Mouse (Mus musculus): Measurements from ENCODE around the gene Gm884.
"Not testable (repeated sequence)": the region's sequence is repeated elsewhere in the genome, so short reads cannot be mapped to it uniquely, and the experiment has no call there.

The Gm884 gene

DNA sequence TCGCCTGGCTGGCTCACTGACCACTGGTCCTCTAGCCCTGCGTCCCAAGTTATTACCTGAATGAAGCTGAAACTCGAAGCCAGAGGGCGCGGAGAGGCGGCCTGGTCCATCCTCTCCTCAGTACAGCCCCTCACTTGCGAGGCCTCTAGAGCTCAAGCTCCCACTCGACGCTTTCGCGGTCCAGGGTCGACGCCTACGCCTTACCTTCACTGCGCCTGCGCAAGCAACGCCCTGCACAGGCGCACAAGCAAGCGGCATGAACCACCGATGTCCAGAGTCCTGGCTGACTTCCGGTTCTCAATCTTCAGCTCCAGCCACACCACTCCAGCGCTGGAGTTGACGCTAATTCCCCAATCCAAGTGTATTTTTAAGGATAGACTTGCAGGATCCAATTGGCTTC lies 6.5 kb upstream of the Gm884 start:
- no peak for DNase-seq

GRCm38 (mm10) chr11:103610772-103611171 lies 10.2 kb downstream of the Gm884 start:
- no peak for DNase-seq

GRCm38 (mm10) chr11:103606611-103607010 lies 14.3 kb downstream of the Gm884 start:
- no peak for DNase-seq

GRCm38 (mm10) chr11:103578339-103578738 lies 42.6 kb downstream of the Gm884 start:
- no peak for DNase-seq

DNA sequence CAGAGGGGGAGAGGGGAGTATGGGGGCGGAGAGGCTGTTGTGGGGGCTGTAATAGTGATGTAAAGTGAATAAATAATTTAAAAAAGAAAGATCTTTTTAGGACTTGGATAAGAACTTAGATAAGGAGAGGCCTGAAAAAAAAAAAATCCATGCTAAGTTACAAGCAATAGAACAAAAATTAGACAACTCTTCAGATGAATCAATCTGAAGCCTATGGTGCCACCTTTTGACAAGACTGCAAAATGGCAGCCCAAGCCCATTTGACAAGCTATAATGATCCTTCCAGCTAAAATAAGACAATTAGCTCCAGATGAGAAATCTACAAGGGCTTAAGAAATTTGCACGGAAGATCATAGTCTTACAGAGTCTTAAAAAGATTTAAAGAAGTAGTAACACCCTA lies 64.9 kb downstream of the Gm884 start:
- DNase-seq = no peak

DNA sequence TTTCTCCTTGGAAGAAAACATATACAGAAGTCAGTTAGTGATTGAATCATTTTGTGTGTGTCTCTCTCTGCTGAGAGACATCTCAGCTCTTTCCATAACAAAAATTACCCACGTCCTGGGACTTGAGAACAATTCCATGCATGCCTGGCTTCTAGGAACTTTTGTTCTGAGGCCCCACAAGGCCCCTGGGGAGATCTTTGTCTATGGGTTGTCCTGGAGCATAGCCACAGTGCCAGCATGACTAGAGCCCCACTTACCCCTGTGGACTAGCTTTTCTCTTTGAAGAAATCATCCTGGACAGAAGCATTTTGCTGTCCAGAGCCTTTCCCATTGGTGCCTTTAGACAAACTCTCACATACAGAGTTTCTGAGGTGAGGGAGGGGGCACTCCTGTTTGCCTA lies 86.0 kb downstream of the Gm884 start:
- not testable (repeated sequence) for DNase-seq

DNA sequence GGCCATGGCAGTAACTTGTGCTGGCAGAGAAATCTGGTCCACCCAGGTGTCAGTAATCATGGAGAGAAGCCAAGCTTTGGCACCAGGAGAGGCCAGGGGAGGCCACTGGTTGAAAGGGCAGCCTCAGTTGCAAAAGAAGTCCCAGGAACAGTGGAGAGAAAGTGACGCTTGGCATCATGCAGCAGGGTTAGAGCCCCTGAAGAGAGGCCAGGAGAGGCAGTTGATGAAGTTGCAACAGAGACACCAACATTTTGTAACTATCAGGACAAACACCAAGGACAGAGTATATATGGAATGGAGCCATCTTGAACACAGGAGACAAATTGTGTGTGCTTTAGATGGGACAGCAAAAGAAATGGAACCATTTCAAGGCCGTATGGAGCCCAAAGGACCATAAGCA lies 108.8 kb downstream of the Gm884 start:
- no peak for DNase-seq

- no peak for DNase-seq
Observed at GRCm38 (mm10) chr11:103504497-103504896, 116.4 kb downstream of the Gm884 start, which contains the start of gene Lrrc37a. Gene Lrrc37a (minus strand): TSS chr11:103504597.
